11 mouse cellular contexts compared by ENCODE assay signal in genomic region chr1:133834309-133834708, GRCm38 (mm10). TPM values are rescaled to one million over a fixed set of nuclear protein-coding genes. Genes with fewer than 3 reads are reported as not detected.
DNase-seq lines count a peak whose midpoint lies in the region; ATAC-seq and TF ChIP-seq lines count a peak whose summit lies in the region.
"Had no signal": no experiment of that assay in that cellular context is flagged by ENCODE, and none has a peak within 500 bp of the region (broad histone marks: within the 10 kb centered on the region; RNA-seq: fewer than 3 reads in every experiment).

No protein-coding gene starts in this region.

- H3K9ac ChIP-seq in lung, embryonic 16.5 days (ENCODE audit: low read length): no peak overlapping the region
- H3K9ac ChIP-seq: heart, embryonic 13.5 days had no signal

- no peak overlapping the region for H3K4me2 ChIP-seq in lung, embryonic 16.5 days (ENCODE audit: low read depth, low read length)
- H3K4me2 ChIP-seq: heart, embryonic 13.5 days had no signal

- WGBS in heart, embryonic 10.5 days: 91% methylated on average over 6 of the region's 6 CpGs
- 47% methylated on average over 6 of the region's 6 CpGs for WGBS in lung, embryonic 16.5 days
- WGBS in limb, embryonic 10.5 days: 88% methylated on average over 6 of the region's 6 CpGs

- H3K4me1 ChIP-seq in heart, embryonic 10.5 days: peaks cover 26% of the 10 kb centered on the region
- peaks cover 3% of the 10 kb centered on the region; the same call in 1 of the 2 replicates for H3K4me1 ChIP-seq in lung, embryonic 16.5 days (replicated peaks; ENCODE audit: control insufficient read depth, insufficient read depth, low read length)
- peaks cover 12% of the 10 kb centered on the region for H3K4me1 ChIP-seq in limb, embryonic 10.5 days

- peak; percentile 52 to 61 for DNase-seq in cerebellum, postnatal 10 days
- no peak for DNase-seq in cerebellum, adult 9-10 months
- peak; percentile 81 for DNase-seq in MN1 (ENCODE audit: low spot score)
- no peak for DNase-seq in heart, embryonic 10.5 days (ENCODE audit: low spot score)
- DNase-seq in limb, embryonic 10.5 days (ENCODE audit: low spot score): no peak
- DNase-seq in frontal cortex, postnatal 25 days (ENCODE audit: low spot score in 2 of 2): no peak
- no peak for DNase-seq in layer of hippocampus, adult 2 months (ENCODE audit: low spot score in 2 of 2)
- DNase-seq: thymus, postnatal 4 days had no signal

- no peaks in the 10 kb centered on the region for H3K36me3 ChIP-seq in heart, embryonic 10.5 days
- H3K36me3 ChIP-seq in lung, embryonic 16.5 days (ENCODE audit: control insufficient read depth, insufficient read depth, low read length): no peaks in the 10 kb centered on the region
- H3K36me3 ChIP-seq in limb, embryonic 10.5 days: no peaks in the 10 kb centered on the region
- H3K36me3 ChIP-seq: heart, embryonic 13.5 days had no signal

- no peaks in the 10 kb centered on the region for H3K9me3 ChIP-seq in heart, embryonic 10.5 days
- no peaks in the 10 kb centered on the region for H3K9me3 ChIP-seq in lung, embryonic 16.5 days (ENCODE audit: control insufficient read depth, low read length)
- no peaks in the 10 kb centered on the region for H3K9me3 ChIP-seq in limb, embryonic 10.5 days (replicated peaks)
- H3K9me3 ChIP-seq: heart, embryonic 13.5 days had no signal

- H3K27ac ChIP-seq in heart, embryonic 10.5 days: peak overlapping the region; percentile 23; the same call in 1 of the 2 replicates
- H3K27ac ChIP-seq in lung, embryonic 16.5 days (ENCODE audit: low read length): no peak overlapping the region
- no peak overlapping the region for H3K27ac ChIP-seq in limb, embryonic 10.5 days
- no peak overlapping the region for H3K27ac ChIP-seq in layer of hippocampus, adult 2 months
- H3K27ac ChIP-seq: heart, embryonic 13.5 days had no signal

- H3K27me3 ChIP-seq in heart, embryonic 10.5 days (ENCODE audit: insufficient read depth, poor library complexity, severe bottlenecking): no peaks in the 10 kb centered on the region
- H3K27me3 ChIP-seq in lung, embryonic 16.5 days (ENCODE audit: control insufficient read depth, insufficient read depth, low read depth, low read length): no peaks in the 10 kb centered on the region
- H3K27me3 ChIP-seq in limb, embryonic 10.5 days (ENCODE audit: low read depth, poor library complexity, severe bottlenecking): no peaks in the 10 kb centered on the region
- H3K27me3 ChIP-seq: heart, embryonic 13.5 days had no signal

- ATAC-seq in lung, embryonic 16.5 days (ENCODE audit: low read depth): peak; percentile 68

- TF ChIP-seq CTCF in layer of hippocampus, adult 2 months (conservative IDR thresholded peaks at IDR 0.05): no peak

- H3K4me3 ChIP-seq in heart, embryonic 10.5 days: no peak overlapping the region
- H3K4me3 ChIP-seq in lung, embryonic 16.5 days (ENCODE audit: low read length): no peak overlapping the region
- no peak overlapping the region for H3K4me3 ChIP-seq in limb, embryonic 10.5 days
- no peak overlapping the region for H3K4me3 ChIP-seq in layer of hippocampus, adult 2 months
- H3K4me3 ChIP-seq: heart, embryonic 13.5 days; megakaryocyte, embryonic 14.5 days had no signal

RNA-seq across cellular contexts. Expression of gene Atp2b4, which starts 33.5 kb away (rescaled TPM):
- polyA plus RNA-seq in heart, embryonic 10.5 days (2016; fragmentation: Nextera tagmentation; extraction: Ambion mirVana): 15.2 and 26.4 TPM in 2 replicates
- polyA plus RNA-seq in lung, embryonic 16.5 days (2015; fragmentation: Nextera tagmentation; extraction: Ambion mirVana): 7.7 and 9.0 TPM in 2 replicates
- polyA plus RNA-seq in limb, embryonic 10.5 days (2016; fragmentation: Nextera tagmentation; extraction: Ambion mirVana): 2.5 and 3.5 TPM in 2 replicates
- 10 to 100 TPM; 78.4 to 89.6 TPM for total RNA-seq in layer of hippocampus, adult 2 months (2021)

Comparison
In these comparisons a context has a peak if more than half of its experiments do, and no peak if none do; other contexts are left out.
1. DNase-seq: peak in cerebellum, postnatal 10 days (2 of 2) and MN1 (single experiment); none in cerebellum, adult 9-10 months (single experiment), heart, embryonic 10.5 days (single experiment), limb, embryonic 10.5 days (single experiment), frontal cortex, postnatal 25 days (0 of 2) and layer of hippocampus, adult 2 months (0 of 2).